Mouse (Mus musculus) embryonic facial prominence, embryonic 11.5 days (tissue): ENCODE measurements at regions not wholly inside any gene's neighbourhood (a gene's known extent, or its start where the extent isn't known, plus 50 kb on each side); places are given as distances from the start of the nearest gene placed in this dataset.

Experiments
- ATAC-seq: fragments of 200-750 bp; cut with Nextera tagmentation; replicated peaks from 2 replicates; pipeline ENCODE4 v1.8.0; 2017; ENCODE audit warnings: low read depth; ENCODE audit not compliant: insufficient number of reproducible peaks, low FRiP score, low TSS enrichment
- DNase-seq: peaks from one replicate; pipeline ENCODE4 v3.0.0-alpha.2; 2015; ENCODE audit warnings: low spot score
- H3K27ac ChIP-seq: fragments of 300-500 bp; sonication (generic); replicated peaks from 2 replicates; pipeline ENCODE4 v1.5.1; 2014; ENCODE audit warnings: mild to moderate bottlenecking, low read depth, low read length, control low read depth
- H3K27me3 ChIP-seq: fragments of 300-500 bp; sonication (generic); 2 replicates; pipeline ENCODE4 v1.6.1; 2014; ENCODE audit warnings: mild to moderate bottlenecking, low read length, moderate library complexity, mixed read lengths; ENCODE audit not compliant: control insufficient read depth, insufficient read depth
- H3K36me3 ChIP-seq: fragments of 300-500 bp; sonication (generic); replicated peaks from 2 replicates; pipeline ENCODE4 v1.6.1; 2014; ENCODE audit warnings: low read depth, mild to moderate bottlenecking, low read length, moderate library complexity, mixed read lengths; ENCODE audit not compliant: control insufficient read depth, insufficient read depth
- H3K4me1 ChIP-seq: fragments of 300-500 bp; sonication (generic); 2 replicates; pipeline ENCODE4 v1.6.1; 2014; ENCODE audit warnings: low read length, mixed read lengths; ENCODE audit not compliant: control insufficient read depth, insufficient read depth
- H3K4me2 ChIP-seq: fragments of 300-500 bp; sonication (generic); 2 replicates; pipeline ENCODE4 v1.6.1; 2014; ENCODE audit warnings: low read depth, mild to moderate bottlenecking, control low read depth, low read length, moderate library complexity
- H3K4me3 ChIP-seq: fragments of 300-500 bp; sonication (generic); 2 replicates; pipeline ENCODE4 v1.5.1; 2014; ENCODE audit warnings: low read depth, low read length, control low read depth
- H3K9ac ChIP-seq: fragments of 300-500 bp; sonication (generic); replicated peaks from 2 replicates; pipeline ENCODE4 v1.6.1; 2014; ENCODE audit warnings: mild to moderate bottlenecking, control low read depth, low read length
- H3K9me3 ChIP-seq: fragments of 300-500 bp; sonication (generic); replicated peaks from 2 replicates; pipeline ENCODE4 v1.6.1; 2016; ENCODE audit warnings: mild to moderate bottlenecking, low read length, inconsistent platforms, mixed read lengths; ENCODE audit not compliant: control insufficient read depth
- WGBS: fragments of 180-500 bp; shearing (Covaris S2); extraction: QIAGEN DNeasy Blood & Tissue Kit; methylation state at CpG from one replicate; pipeline ENCODE4 v1.1.7; 2014; 5-methylcytosine and 5-hydroxymethylcytosine counted together

DNA sequence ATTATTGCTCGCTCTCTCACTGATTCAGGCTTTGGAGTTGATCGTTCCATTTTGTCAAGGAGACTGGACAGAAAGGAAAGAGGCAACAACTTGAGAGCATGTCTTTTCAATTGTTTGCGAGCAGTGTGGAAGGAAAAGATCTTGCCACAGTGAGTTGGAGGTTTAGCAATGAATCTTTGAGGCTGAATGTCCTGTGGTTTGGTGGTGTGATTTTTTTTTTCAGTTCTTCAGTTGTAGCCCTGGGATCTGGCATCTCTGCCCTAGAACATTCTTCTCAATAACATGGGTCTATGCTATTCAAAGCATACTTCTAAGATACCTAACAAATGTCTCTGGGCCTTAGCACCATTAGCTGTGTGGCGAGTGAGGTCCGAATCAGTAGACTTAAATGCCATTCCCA, 189.6 kb upstream of the Trib2 start:
- Histone ChIP-seq H3K4me3 (no peak overlapping the region), H3K36me3 (no peaks in the 10 kb centered on the region), H3K27me3 (no peaks in the 10 kb centered on the region), H3K9me3 (no peaks in the 10 kb centered on the region), H3K9ac (no peak overlapping the region), H3K27ac (no peak overlapping the region), H3K4me1 (no peaks in the 10 kb centered on the region), H3K4me2 (no peak overlapping the region)
- no peak for DNase-seq
- no peak for ATAC-seq
- 91% methylated on average over 5 of the region's 5 CpGs for WGBS

DNA sequence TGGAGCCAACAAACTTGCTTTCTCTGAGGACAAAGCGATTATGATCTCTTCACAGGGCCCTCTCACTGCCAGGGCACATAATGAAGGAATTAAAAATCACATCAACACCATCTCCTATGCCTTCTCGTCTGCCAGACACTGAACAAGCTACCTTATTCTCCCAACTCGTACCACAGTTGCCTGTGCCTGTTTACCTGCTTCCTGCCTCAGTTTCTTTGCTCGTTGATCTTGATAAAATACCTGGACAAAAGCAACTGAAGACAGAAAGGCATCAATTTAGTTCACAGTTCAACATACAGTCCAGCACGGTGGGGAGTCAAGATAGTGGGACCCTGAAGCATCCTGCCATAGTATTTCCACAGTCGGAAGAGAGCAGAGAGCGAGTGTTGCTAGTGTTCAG, 185.1 kb upstream of the Trib2 start:
- Histone ChIP-seq H3K4me3 (no peak overlapping the region), H3K4me2 (no peak overlapping the region), H3K36me3 (no peaks in the 10 kb centered on the region), H3K4me1 (no peaks in the 10 kb centered on the region), H3K27ac (no peak overlapping the region), H3K27me3 (no peaks in the 10 kb centered on the region), H3K9me3 (no peaks in the 10 kb centered on the region), H3K9ac (no peak overlapping the region)
- DNase-seq (no peak), ATAC-seq (no peak)
- WGBS = 85% methylated on average over 7 of the region's 7 CpGs

DNA sequence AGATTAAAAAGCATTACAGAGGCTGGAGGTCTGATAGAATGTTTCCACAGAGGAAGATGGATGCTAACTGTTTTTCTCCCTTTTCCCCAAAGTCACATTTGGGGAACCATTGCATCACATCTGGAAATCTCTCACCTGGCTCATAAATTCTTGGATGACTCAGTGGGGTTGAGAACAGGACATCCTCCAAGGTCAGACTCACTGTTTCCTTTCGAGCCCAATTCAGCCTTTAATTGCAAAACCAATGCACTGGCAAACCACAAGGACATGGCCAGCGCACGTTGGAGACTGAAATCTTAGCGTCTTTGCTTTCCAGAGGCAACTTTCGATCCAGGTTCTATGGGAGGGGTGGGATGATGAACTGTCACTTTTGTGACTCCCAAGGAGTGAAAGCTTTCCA, 184.5 kb upstream of the Trib2 start:
- DNase-seq (no peak), ATAC-seq (no peak)
- WGBS = 83% methylated on average over 5 of the region's 5 CpGs
- Histone ChIP-seq H3K4me1 (no peaks in the 10 kb centered on the region), H3K4me3 (no peak overlapping the region), H3K27me3 (no peaks in the 10 kb centered on the region), H3K4me2 (no peak overlapping the region), H3K9me3 (no peaks in the 10 kb centered on the region), H3K27ac (no peak overlapping the region), H3K9ac (no peak overlapping the region), H3K36me3 (no peaks in the 10 kb centered on the region)

DNA sequence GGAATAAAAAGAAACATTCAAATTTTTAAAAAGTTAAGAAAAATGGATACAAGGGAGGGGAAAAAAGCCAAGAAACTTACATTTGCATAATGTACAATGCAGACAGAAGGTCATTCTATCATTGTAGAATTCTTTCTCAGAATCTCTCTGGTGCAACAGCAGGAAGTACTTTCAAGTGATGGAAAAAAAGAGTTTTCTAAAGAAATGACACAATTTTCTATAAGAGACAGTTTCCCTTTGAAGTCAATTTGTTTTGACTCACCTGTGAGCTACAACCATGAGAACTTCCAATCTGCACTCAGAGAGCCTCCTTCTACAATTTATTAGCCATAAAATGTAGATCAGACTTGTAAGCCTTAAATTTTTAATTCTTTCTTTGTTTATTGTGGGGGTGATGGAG, 181.6 kb upstream of the Trib2 start:
- Histone ChIP-seq H3K27me3 (no peaks in the 10 kb centered on the region), H3K9ac (no peak overlapping the region), H3K4me3 (no peak overlapping the region), H3K4me1 (no peaks in the 10 kb centered on the region), H3K4me2 (no peak overlapping the region), H3K9me3 (no peaks in the 10 kb centered on the region), H3K27ac (no peak overlapping the region), H3K36me3 (no peaks in the 10 kb centered on the region)
- DNase-seq (no peak), ATAC-seq (no peak)

DNA sequence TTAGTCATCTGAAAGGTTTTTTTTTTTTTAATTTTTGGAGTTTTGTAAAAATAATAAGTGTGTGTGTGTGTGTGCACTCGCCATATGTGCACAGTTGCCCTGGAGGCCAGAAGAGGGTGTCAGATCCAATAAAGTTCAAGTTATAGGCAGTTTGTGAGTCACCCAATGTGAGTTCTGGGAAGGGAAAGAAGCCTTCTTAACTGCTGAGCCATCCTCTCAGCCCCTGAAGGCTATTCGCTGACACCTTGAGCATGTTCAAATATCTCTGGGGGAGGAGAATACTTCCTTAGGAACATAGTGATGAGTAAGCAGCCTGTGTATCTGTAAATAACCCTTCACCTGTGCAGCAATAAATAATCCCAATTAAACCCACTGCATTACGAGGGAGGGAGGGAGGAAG, 177.1 kb upstream of the Trib2 start:
- 69% methylated on average over 3 of the region's 3 CpGs for WGBS
- ATAC-seq (no peak), DNase-seq (no peak)
- no peak overlapping the region for H3K27ac ChIP-seq
- H3K36me3 ChIP-seq = no peaks in the 10 kb centered on the region
- H3K27me3 ChIP-seq = no peaks in the 10 kb centered on the region
- no peaks in the 10 kb centered on the region for H3K4me1 ChIP-seq
- H3K4me2 ChIP-seq = no peak overlapping the region
- H3K9me3 ChIP-seq = no peaks in the 10 kb centered on the region
- H3K9ac ChIP-seq = no peak overlapping the region
- H3K4me3 ChIP-seq = no peak overlapping the region

DNA sequence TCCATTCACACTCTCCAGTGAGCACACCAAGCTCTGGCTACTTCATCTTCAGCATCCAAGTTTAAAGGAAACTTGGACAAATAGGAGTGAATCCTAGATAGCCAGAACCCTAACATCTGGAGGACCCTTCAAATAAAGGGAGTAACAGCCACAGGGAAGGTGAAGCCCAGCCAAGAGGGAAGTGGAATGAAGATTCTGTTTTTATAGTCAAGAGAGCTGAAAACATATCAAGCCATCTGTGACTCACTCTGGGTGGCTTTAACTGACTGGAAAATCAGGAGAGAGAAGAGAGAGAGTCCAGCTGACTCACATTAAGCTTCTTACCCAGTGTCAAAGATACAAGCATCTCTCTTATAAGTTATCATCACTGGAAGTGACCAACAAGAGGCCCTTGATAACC, 169.6 kb upstream of the Trib2 start:
- Histone ChIP-seq H3K9ac (no peak overlapping the region), H3K4me3 (no peak overlapping the region), H3K9me3 (no peaks in the 10 kb centered on the region), H3K4me1 (no peaks in the 10 kb centered on the region), H3K4me2 (no peak overlapping the region), H3K27me3 (no peaks in the 10 kb centered on the region), H3K27ac (no peak overlapping the region), H3K36me3 (no peaks in the 10 kb centered on the region)
- no peak for ATAC-seq
- DNase-seq = no peak

DNA sequence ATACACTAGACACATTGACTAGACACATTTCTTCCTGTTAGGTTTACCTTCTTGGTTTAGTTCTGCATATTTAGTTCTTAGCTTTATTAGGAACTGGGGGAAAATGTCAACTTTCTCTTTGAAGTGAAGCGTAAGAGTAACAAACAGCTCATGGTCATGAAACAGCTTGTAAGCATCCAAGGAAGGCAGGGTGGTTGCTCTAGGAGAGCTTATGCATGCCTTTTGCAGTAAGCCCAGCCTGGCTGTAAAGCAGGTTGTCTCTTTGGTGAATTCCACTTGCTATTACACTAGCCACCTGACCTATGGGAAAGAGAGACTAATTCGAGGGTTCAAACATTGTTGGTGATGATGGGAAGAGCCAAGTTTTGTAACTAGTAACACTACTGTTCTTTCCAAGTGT, 168.9 kb upstream of the Trib2 start:
- no peaks in the 10 kb centered on the region for H3K9me3 ChIP-seq
- no peak overlapping the region for H3K9ac ChIP-seq
- WGBS = 81% methylated on average over 2 of the region's 2 CpGs
- H3K4me2 ChIP-seq = no peak overlapping the region
- ATAC-seq = no peak
- H3K27me3 ChIP-seq = no peaks in the 10 kb centered on the region
- no peaks in the 10 kb centered on the region for H3K36me3 ChIP-seq
- no peak for DNase-seq
- H3K4me3 ChIP-seq = no peak overlapping the region
- H3K4me1 ChIP-seq = no peaks in the 10 kb centered on the region
- H3K27ac ChIP-seq = no peak overlapping the region

DNA sequence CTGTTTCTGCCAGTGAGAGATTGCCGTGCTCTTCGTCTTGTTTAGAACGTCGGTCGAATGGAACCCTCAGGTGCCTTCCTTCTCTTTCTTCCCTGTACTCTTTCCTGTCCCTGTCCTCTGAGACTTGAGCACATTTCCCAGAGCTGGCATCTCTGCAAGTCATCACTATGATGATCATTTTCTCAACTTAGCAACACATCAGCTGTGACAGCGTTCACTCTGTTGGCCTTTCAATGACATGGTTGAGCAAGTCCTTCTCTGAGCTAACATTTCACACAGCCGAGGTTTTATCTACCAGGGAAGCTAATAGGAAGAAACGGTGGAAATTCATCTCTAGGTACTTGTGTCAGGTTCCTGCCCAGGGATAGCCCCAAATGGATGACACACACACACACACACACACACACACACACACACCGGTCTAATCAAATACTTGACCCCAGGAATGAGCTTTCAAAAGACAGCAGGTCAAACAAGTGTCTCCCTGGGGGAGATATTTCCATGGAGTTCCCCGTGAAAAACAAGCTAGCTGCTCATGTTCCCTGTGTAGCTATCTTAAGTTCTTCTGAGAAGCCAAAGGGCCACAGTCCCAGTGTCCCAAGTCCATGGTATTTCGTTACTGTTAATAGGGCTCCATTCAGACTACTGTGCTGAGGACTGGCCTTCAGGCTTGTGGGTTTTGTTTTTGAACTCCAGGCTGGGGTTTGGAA, 167.0 kb upstream of the Trib2 start:
- Histone ChIP-seq H3K9me3 (no peaks in the 10 kb centered on the region), H3K36me3 (no peaks in the 10 kb centered on the region), H3K4me2 (no peak overlapping the region), H3K27ac (no peak overlapping the region), H3K4me3 (no peak overlapping the region), H3K4me1 (no peaks in the 10 kb centered on the region), H3K27me3 (no peaks in the 10 kb centered on the region), H3K9ac (no peak overlapping the region)
- DNase-seq (peak; percentile 19), ATAC-seq (no peak)
- 77% methylated on average over 11 of the region's 11 CpGs for WGBS
